Mouse (Mus musculus) lung, embryonic 14.5 days (tissue): ENCODE measurements around the gene Cuedc2. TPM values are rescaled to one million over a fixed set of nuclear protein-coding genes. Genes with fewer than 3 reads are reported as not detected.

ENCODE experiments used
- ATAC-seq: fragments of 200-750 bp; cut with Nextera tagmentation; 2 replicates; pipeline ENCODE4 v1.8.0; 2017; ENCODE audit warnings: mild to moderate bottlenecking, moderate TSS enrichment, moderate library complexity; ENCODE audit not compliant: insufficient read depth
- DNase-seq: peaks from one replicate; pipeline ENCODE4 v3.0.0-alpha.2; 2015
- H3K27ac ChIP-seq: fragments of 300-500 bp; sonication (generic); 2 replicates; pipeline ENCODE4 v1.5.1; 2014; ENCODE audit warnings: low read depth, mild to moderate bottlenecking, moderate library complexity
- H3K27me3 ChIP-seq: fragments of 300-500 bp; sonication (generic); 2 replicates; pipeline ENCODE4 v1.6.1; 2014; ENCODE audit warnings: low read length, control low read depth; ENCODE audit not compliant: insufficient read depth
- H3K36me3 ChIP-seq: fragments of 300-500 bp; sonication (generic); 2 replicates; pipeline ENCODE4 v1.6.1; 2014; ENCODE audit warnings: control low read depth; ENCODE audit not compliant: insufficient read depth
- H3K4me1 ChIP-seq: fragments of 300-500 bp; sonication (generic); 2 replicates; pipeline ENCODE4 v1.6.1; 2014; ENCODE audit warnings: antibody characterized with exemption, control low read depth; ENCODE audit not compliant: insufficient read depth
- H3K4me2 ChIP-seq: fragments of 300-500 bp; sonication (generic); 2 replicates; pipeline ENCODE4 v1.6.1; 2014; ENCODE audit warnings: mild to moderate bottlenecking
- H3K4me3 ChIP-seq: fragments of 300-500 bp; sonication (generic); 2 replicates; pipeline ENCODE4 v1.5.1; 2014; ENCODE audit warnings: low read depth, low read length
- H3K9ac ChIP-seq: fragments of 300-500 bp; sonication (generic); 2 replicates; pipeline ENCODE4 v1.6.1; 2014
- H3K9me3 ChIP-seq: fragments of 300-500 bp; sonication (generic); 2 replicates; pipeline ENCODE4 v1.6.1; 2016; ENCODE audit warnings: low read depth, low read length, control low read depth
- CTCF ChIP-seq: IDR thresholded peaks from 2 replicates; pipeline ENCODE4 v1.5.1; 2016; ENCODE audit warnings: antibody characterized with exemption, low read depth
- WGBS: fragments of 180-500 bp; shearing (Covaris S2); extraction: QIAGEN DNeasy Blood & Tissue Kit; methylation state at CpG from one replicate; pipeline ENCODE4 v1.1.7; 2014; 5-methylcytosine and 5-hydroxymethylcytosine counted together
- polyA plus RNA-seq: library from polyadenylated mRNA; unstranded; fragments of >200 nt; fragmentation: Nextera tagmentation; extraction: Ambion mirVana; gene quantifications from 2 replicates; pipeline ENCODE4 v1.2.1, GENCODE M21; 2014

The Cuedc2 gene
- polyA plus RNA-seq, 1 experiment from 2014 or later: 145 TPM

GRCm38 (mm10) chr19:46300294-46301045 lies 38.0 kb downstream of the Cuedc2 start:
- no peak overlapping the region for H3K27ac ChIP-seq
- no peaks in the 10 kb centered on the region for H3K27me3 ChIP-seq
- TF ChIP-seq CTCF: no peak
- 27% methylated on average over 8 of the region's 8 CpGs for WGBS
- no peaks in the 10 kb centered on the region for H3K36me3 ChIP-seq
- DNase-seq (no peak), ATAC-seq (no peak)
- no peak overlapping the region for H3K4me3 ChIP-seq
- H3K4me2 ChIP-seq: no peak overlapping the region
- no peak overlapping the region for H3K9ac ChIP-seq
- no peaks in the 10 kb centered on the region for H3K4me1 ChIP-seq
- no peaks in the 10 kb centered on the region for H3K9me3 ChIP-seq

GRCm38 (mm10) chr19:46296938-46297337 lies 41.6 kb downstream of the Cuedc2 start:
- WGBS: 57% methylated on average over 4 of the region's 4 CpGs
- H3K27ac ChIP-seq: no peak overlapping the region
- DNase-seq: no peak

GRCm38 (mm10) chr19:46290535-46291105 lies 47.9 kb downstream of the Cuedc2 start:
- no peak for DNase-seq
- Histone ChIP-seq H3K9me3 (no peaks in the 10 kb centered on the region), H3K36me3 (peaks cover 19% of the 10 kb centered on the region), H3K4me1 (no peaks in the 10 kb centered on the region), H3K9ac (no peak overlapping the region), H3K27ac (no peak overlapping the region), H3K4me2 (no peak overlapping the region), H3K4me3 (no peak overlapping the region), H3K27me3 (no peaks in the 10 kb centered on the region)
- WGBS: 59% methylated on average over 12 of the region's 12 CpGs
- no peak for TF ChIP-seq CTCF
- ATAC-seq: no peak

More at GRCm38 (mm10) chr19:46296938-46297337, 41.6 kb downstream of the Cuedc2 start:
- Histone ChIP-seq H3K4me1 (no peaks in the 10 kb centered on the region), H3K9me3 (no peaks in the 10 kb centered on the region), H3K4me3 (no peak overlapping the region), H3K27me3 (no peaks in the 10 kb centered on the region), H3K9ac (no peak overlapping the region), H3K36me3 (no peaks in the 10 kb centered on the region), H3K4me2 (no peak overlapping the region)
- no peak for ATAC-seq
- no peak for TF ChIP-seq CTCF

- H3K27ac ChIP-seq: no peak overlapping the region
- no peaks in the 10 kb centered on the region for H3K9me3 ChIP-seq
- WGBS: 90% methylated on average over 3 of the region's 3 CpGs
- no peaks in the 10 kb centered on the region for H3K27me3 ChIP-seq
- ATAC-seq (no peak), DNase-seq (no peak)
- TF ChIP-seq CTCF: no peak
- H3K36me3 ChIP-seq: peaks cover 49% of the 10 kb centered on the region
- no peak overlapping the region for H3K4me2 ChIP-seq
- H3K4me3 ChIP-seq: no peak overlapping the region
- H3K9ac ChIP-seq: no peak overlapping the region
- no peaks in the 10 kb centered on the region for H3K4me1 ChIP-seq
Measured at GRCm38 (mm10) chr19:46287566-46287965, 50.9 kb downstream of the Cuedc2 start.

DNA sequence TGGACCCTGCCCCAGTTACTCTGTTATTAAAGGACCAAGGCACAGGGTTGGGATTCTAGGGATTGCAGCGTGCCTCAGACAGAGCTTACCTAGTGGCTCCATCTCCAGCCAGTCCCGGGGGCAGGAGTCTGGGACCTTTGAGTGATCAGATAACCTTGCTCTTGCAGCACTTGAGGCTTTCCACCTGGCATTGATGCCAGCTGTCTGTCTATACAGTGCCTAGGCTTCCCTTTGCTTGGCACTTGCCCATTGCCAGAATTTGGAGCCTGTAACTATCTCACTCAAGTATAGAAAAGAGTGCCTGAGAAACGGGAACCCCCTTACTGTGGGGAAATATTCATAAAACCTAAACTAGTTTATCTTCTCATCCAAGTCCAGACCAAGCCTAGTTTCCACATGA lies 51.6 kb downstream of the Cuedc2 start:
- Histone ChIP-seq H3K4me2 (no peak overlapping the region), H3K9ac (no peak overlapping the region), H3K4me1 (no peaks in the 10 kb centered on the region), H3K36me3 (peaks cover 56% of the 10 kb centered on the region), H3K4me3 (no peak overlapping the region), H3K27me3 (no peaks in the 10 kb centered on the region), H3K9me3 (no peaks in the 10 kb centered on the region), H3K27ac (no peak overlapping the region)
- ATAC-seq: no peak
- 84% methylated on average over 3 of the region's 3 CpGs for WGBS
- DNase-seq: no peak
- TF ChIP-seq CTCF: no peak

DNA sequence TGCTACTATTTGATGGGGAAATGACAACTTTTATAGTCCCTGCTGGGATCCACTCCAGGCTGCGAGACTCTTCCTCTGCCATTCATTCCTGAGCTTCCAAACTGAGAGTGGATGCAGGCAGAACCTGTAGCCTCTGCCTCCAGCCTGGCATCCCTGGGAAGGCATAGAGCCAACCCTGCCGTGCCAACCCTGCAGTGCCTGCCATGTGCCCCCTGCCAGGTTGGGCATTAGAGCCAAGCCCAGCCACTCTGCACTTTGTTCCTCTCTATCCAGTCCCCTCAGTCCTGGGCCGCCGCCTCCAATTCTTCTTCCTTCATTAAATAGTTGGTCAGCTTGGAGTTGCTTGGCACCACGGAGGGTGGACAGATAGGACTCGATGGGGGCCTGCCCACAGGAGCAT lies 52.5 kb downstream of the Cuedc2 start:
- no peak for TF ChIP-seq CTCF
- no peak for DNase-seq
- H3K36me3 ChIP-seq: peaks cover 65% of the 10 kb centered on the region
- no peaks in the 10 kb centered on the region for H3K9me3 ChIP-seq
- 94% methylated on average over 6 of the region's 6 CpGs for WGBS
- H3K9ac ChIP-seq: no peak overlapping the region
- H3K27me3 ChIP-seq: no peaks in the 10 kb centered on the region
- no peak overlapping the region for H3K4me2 ChIP-seq
- no peaks in the 10 kb centered on the region for H3K4me1 ChIP-seq
- no peak for ATAC-seq
- no peak overlapping the region for H3K4me3 ChIP-seq
- H3K27ac ChIP-seq: no peak overlapping the region

DNA sequence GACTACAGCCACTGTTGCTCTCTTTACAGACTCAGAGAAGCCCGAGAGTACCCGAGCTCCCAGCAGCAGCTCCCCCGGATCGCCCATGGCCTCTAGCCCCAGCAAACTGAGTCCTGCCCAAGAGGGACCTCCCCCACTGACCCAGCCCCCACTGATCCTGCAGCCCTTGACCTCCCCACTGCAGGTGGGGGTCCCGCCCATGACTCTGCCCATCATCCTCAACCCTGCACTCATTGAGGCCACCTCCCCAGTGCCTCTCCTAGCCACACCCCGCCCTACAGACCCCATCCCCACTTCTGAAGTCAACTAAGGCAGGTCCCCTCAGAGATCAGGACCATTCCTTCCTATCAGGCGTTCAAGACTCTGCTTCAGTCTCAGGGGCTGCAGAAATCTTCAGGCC lies 52.9 kb downstream of the Cuedc2 start:
- Histone ChIP-seq H3K27ac (no peak overlapping the region), H3K36me3 (peaks cover 68% of the 10 kb centered on the region), H3K9me3 (no peaks in the 10 kb centered on the region), H3K4me1 (no peaks in the 10 kb centered on the region), H3K9ac (no peak overlapping the region), H3K27me3 (no peaks in the 10 kb centered on the region), H3K4me3 (no peak overlapping the region), H3K4me2 (no peak overlapping the region)
- 76% methylated on average over 7 of the region's 7 CpGs for WGBS
- no peak for TF ChIP-seq CTCF
- ATAC-seq (no peak), DNase-seq (no peak)
